Mouse (Mus musculus): Measurements from ENCODE around the gene Gm10073. TPM values are rescaled to one million over a fixed set of nuclear protein-coding genes. Genes with fewer than 3 reads are reported as not detected.
"Not testable (repeated sequence)": the region's sequence is repeated elsewhere in the genome, so short reads cannot be mapped to it uniquely, and the experiment has no call there.

Gm10073 gene
- polyA plus RNA-seq, 1 experiment from 2014 or later: 13.7 TPM

DNA sequence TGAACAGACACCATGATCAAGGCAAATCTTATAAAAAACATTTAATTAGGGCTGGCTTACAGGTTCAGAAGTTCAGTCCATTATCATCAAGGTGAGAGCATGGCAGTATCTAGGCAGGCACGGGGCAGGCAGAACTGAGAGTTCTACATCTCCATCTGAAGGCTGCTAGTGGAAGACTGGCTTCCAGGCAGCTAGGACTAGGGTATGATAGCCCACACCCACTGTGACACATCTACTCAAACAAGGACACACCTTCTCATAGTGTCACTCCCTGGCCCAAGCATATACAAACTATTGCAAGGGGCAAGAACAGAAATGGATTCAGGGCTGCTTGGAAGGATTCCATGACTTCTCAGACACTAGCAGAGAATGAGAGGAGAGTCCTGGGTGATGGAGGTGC, 1.1 kb downstream of the Gm10073 start:
- not testable (repeated sequence) for H3K9me3 ChIP-seq (ENCODE audit: control insufficient read depth, low read length); H3K4me1 ChIP-seq (ENCODE audit: control insufficient read depth, insufficient read depth, low read length); H3K4me2 ChIP-seq (ENCODE audit: low read depth, low read length); H3K27me3 ChIP-seq (replicated peaks; ENCODE audit: control insufficient read depth, insufficient read depth, low read length); H3K36me3 ChIP-seq (ENCODE audit: control insufficient read depth, insufficient read depth, low read length); H3K9ac ChIP-seq (ENCODE audit: low read depth, low read length); H3K27ac ChIP-seq (replicated peaks; ENCODE audit: low read depth, low read length); DNase-seq (ENCODE audit: low spot score); ATAC-seq (ENCODE audit: low read depth); H3K4me3 ChIP-seq (ENCODE audit: low read depth, low read length)
- WGBS: 75% methylated on average over 1 of the region's 1 CpGs

GRCm38 (mm10) chr8:106571551-106572172, 1.6 kb downstream of the Gm10073 start:
- Histone ChIP-seq H3K4me2 (ENCODE audit: low read depth, low read length) (no peak overlapping the region), H3K9ac (ENCODE audit: low read depth, low read length) (no peak overlapping the region), H3K27me3 (replicated peaks; ENCODE audit: control insufficient read depth, insufficient read depth, low read length) (no peaks in the 10 kb centered on the region), H3K4me3 (ENCODE audit: low read depth, low read length) (no peak overlapping the region), H3K27ac (replicated peaks; ENCODE audit: low read depth, low read length) (no peak overlapping the region), H3K4me1 (ENCODE audit: control insufficient read depth, insufficient read depth, low read length) (no peaks in the 10 kb centered on the region), H3K9me3 (ENCODE audit: control insufficient read depth, low read length) (no peaks in the 10 kb centered on the region), H3K36me3 (ENCODE audit: control insufficient read depth, insufficient read depth, low read length) (no peaks in the 10 kb centered on the region)
- 80% methylated on average over 5 of the region's 5 CpGs for WGBS
- ATAC-seq (ENCODE audit: low read depth) (no peak), DNase-seq (ENCODE audit: low spot score) (no peak)

- Histone ChIP-seq H3K36me3 (ENCODE audit: control insufficient read depth, insufficient read depth, low read length) (no peaks in the 10 kb centered on the region), H3K4me2 (ENCODE audit: low read depth, low read length) (no peak overlapping the region), H3K27me3 (replicated peaks; ENCODE audit: control insufficient read depth, insufficient read depth, low read length) (no peaks in the 10 kb centered on the region), H3K9ac (ENCODE audit: low read depth, low read length) (no peak overlapping the region), H3K4me1 (ENCODE audit: control insufficient read depth, insufficient read depth, low read length) (no peaks in the 10 kb centered on the region), H3K9me3 (ENCODE audit: control insufficient read depth, low read length) (no peaks in the 10 kb centered on the region), H3K27ac (replicated peaks; ENCODE audit: low read depth, low read length) (no peak overlapping the region), H3K4me3 (ENCODE audit: low read depth, low read length) (no peak overlapping the region)
- no peak for ATAC-seq (ENCODE audit: low read depth)
- WGBS: 77% methylated on average over 4 of the region's 4 CpGs
- no peak for DNase-seq (ENCODE audit: low spot score)
These were observed 2.9 kb downstream of the Gm10073 start for GRCm38 (mm10) chr8:106570386-106570785.

DNA sequence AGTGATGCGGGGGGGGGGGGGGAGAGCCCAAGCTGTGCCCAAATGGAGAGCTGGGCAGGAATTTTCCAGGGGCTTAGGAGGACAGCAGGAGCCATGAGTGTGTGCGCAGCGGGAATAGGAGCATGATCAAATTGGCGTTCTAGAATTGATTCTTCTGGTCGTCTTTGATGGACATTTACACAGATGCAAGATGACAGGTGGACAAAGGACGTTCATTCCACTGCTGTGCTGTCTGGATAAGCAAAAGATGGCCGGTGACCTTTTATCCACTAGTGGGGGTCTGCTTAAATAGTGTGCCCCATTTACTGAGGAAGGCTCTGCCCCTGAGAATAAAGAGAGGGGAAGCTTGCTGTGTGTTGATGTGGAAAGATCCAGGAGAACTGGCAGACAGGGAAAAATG, 4.3 kb downstream of the Gm10073 start:
- peak; percentile 64 for DNase-seq (ENCODE audit: low spot score)
- WGBS: 71% methylated on average over 6 of the region's 7 CpGs
- H3K27ac ChIP-seq (replicated peaks; ENCODE audit: low read depth, low read length): no peak overlapping the region
- H3K27me3 ChIP-seq (replicated peaks; ENCODE audit: control insufficient read depth, insufficient read depth, low read length): no peaks in the 10 kb centered on the region
- no peak overlapping the region for H3K4me3 ChIP-seq (ENCODE audit: low read depth, low read length)
- no peak overlapping the region for H3K9ac ChIP-seq (ENCODE audit: low read depth, low read length)
- H3K4me2 ChIP-seq (ENCODE audit: low read depth, low read length): no peak overlapping the region
- H3K4me1 ChIP-seq (ENCODE audit: control insufficient read depth, insufficient read depth, low read length): no peaks in the 10 kb centered on the region
- no peaks in the 10 kb centered on the region for H3K36me3 ChIP-seq (ENCODE audit: control insufficient read depth, insufficient read depth, low read length)
- ATAC-seq (ENCODE audit: low read depth): peak; percentile 55; the same call in 1 of the 2 replicates
- H3K9me3 ChIP-seq (ENCODE audit: control insufficient read depth, low read length): no peaks in the 10 kb centered on the region

DNA sequence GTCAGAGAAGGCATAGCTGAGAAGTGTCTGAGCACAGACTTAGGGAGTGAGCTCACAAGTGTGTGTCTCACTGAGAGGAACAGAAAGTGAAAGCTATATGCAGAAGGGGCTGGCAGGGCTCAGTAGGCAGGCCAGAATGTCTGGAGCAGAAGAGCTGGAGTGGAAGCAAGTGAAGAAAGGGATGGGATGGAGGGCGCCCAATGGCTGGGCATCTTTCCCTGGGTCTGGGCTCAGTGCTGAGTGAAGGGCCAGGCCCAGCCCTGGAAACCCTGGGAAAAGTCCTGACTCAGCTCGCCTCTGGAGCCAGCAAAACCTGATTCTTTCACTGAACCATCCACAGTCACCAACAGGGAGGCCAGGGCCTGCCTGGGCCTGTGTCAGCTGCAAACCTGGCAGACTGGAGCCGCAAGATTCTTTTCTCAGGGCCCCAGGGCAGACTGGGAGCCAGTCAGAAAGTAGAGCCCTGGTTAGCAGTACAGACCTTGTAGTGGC, 9.5 kb downstream of the Gm10073 start:
- no peak overlapping the region for H3K4me3 ChIP-seq (ENCODE audit: low read depth, low read length)
- no peaks in the 10 kb centered on the region for H3K9me3 ChIP-seq (ENCODE audit: control insufficient read depth, low read length)
- H3K4me1 ChIP-seq (ENCODE audit: control insufficient read depth, insufficient read depth, low read length): 0 out of 2 replicates have a peak, but pooled peaks cover 3% of the 10 kb centered on the region
- ATAC-seq (ENCODE audit: low read depth) (peak; percentile 90), DNase-seq (ENCODE audit: low spot score) (peak; percentile 85)
- peak overlapping the region; percentile 49; the same call in 1 of the 2 replicates for H3K27ac ChIP-seq (replicated peaks; ENCODE audit: low read depth, low read length)
- whole genome bisulfite sequencing: 62% methylated on average over 3 of the region's 3 CpGs
- H3K4me2 ChIP-seq (ENCODE audit: low read depth, low read length): no peak overlapping the region
- no peaks in the 10 kb centered on the region for H3K27me3 ChIP-seq (replicated peaks; ENCODE audit: control insufficient read depth, insufficient read depth, low read length)
- no peaks in the 10 kb centered on the region for H3K36me3 ChIP-seq (ENCODE audit: control insufficient read depth, insufficient read depth, low read length)
- no peak overlapping the region for H3K9ac ChIP-seq (ENCODE audit: low read depth, low read length)

- 0 out of 2 replicates have a peak, but pooled peaks cover 6% of the 10 kb centered on the region for H3K9me3 ChIP-seq (ENCODE audit: control insufficient read depth, low read length)
- H3K9ac ChIP-seq (ENCODE audit: low read depth, low read length): no peak overlapping the region
- H3K36me3 ChIP-seq (ENCODE audit: control insufficient read depth, insufficient read depth, low read length): peaks cover 7% of the 10 kb centered on the region; the same call in 1 of the 2 replicates
- WGBS: 27% methylated on average over 20 of the region's 21 CpGs
- no peak overlapping the region for H3K4me2 ChIP-seq (ENCODE audit: low read depth, low read length)
- H3K27ac ChIP-seq (replicated peaks; ENCODE audit: low read depth, low read length): no peak overlapping the region
- H3K4me1 ChIP-seq (ENCODE audit: control insufficient read depth, insufficient read depth, low read length): 0 out of 2 replicates have a peak, but pooled peaks cover 3% of the 10 kb centered on the region
- no peaks in the 10 kb centered on the region for H3K27me3 ChIP-seq (replicated peaks; ENCODE audit: control insufficient read depth, insufficient read depth, low read length)
- peak; percentile 86 for DNase-seq (ENCODE audit: low spot score)
- ATAC-seq (ENCODE audit: low read depth): peak; percentile 70
- H3K4me3 ChIP-seq (ENCODE audit: low read depth, low read length): no peak overlapping the region
These were observed 12.0 kb downstream of the Gm10073 start for GRCm38 (mm10) chr8:106561097-106561865.

GRCm38 (mm10) chr8:106559844-106560243, 13.4 kb downstream of the Gm10073 start:
- DNase-seq (ENCODE audit: low spot score) (no peak), ATAC-seq (ENCODE audit: low read depth) (no peak)
- 0 out of 2 replicates have a peak, but pooled peaks cover 6% of the 10 kb centered on the region for H3K9me3 ChIP-seq (ENCODE audit: control insufficient read depth, low read length)
- H3K9ac ChIP-seq (ENCODE audit: low read depth, low read length): no peak overlapping the region
- WGBS: 56% methylated on average over 9 of the region's 9 CpGs
- H3K4me3 ChIP-seq (ENCODE audit: low read depth, low read length): no peak overlapping the region
- H3K4me2 ChIP-seq (ENCODE audit: low read depth, low read length): no peak overlapping the region
- peaks cover 10% of the 10 kb centered on the region for H3K36me3 ChIP-seq (ENCODE audit: control insufficient read depth, insufficient read depth, low read length)
- H3K4me1 ChIP-seq (ENCODE audit: control insufficient read depth, insufficient read depth, low read length): 0 out of 2 replicates have a peak, but pooled peaks cover 3% of the 10 kb centered on the region
- H3K27ac ChIP-seq (replicated peaks; ENCODE audit: low read depth, low read length): no peak overlapping the region
- H3K27me3 ChIP-seq (replicated peaks; ENCODE audit: control insufficient read depth, insufficient read depth, low read length): no peaks in the 10 kb centered on the region

- Histone ChIP-seq H3K27ac (replicated peaks; ENCODE audit: low read depth, low read length) (no peak overlapping the region), H3K4me3 (ENCODE audit: low read depth, low read length) (no peak overlapping the region), H3K27me3 (replicated peaks; ENCODE audit: control insufficient read depth, insufficient read depth, low read length) (no peaks in the 10 kb centered on the region), H3K36me3 (ENCODE audit: control insufficient read depth, insufficient read depth, low read length) (peaks cover 30% of the 10 kb centered on the region), H3K9ac (ENCODE audit: low read depth, low read length) (no peak overlapping the region), H3K9me3 (ENCODE audit: control insufficient read depth, low read length) (0 out of 2 replicates have a peak, but pooled peaks cover 9% of the 10 kb centered on the region), H3K4me1 (ENCODE audit: control insufficient read depth, insufficient read depth, low read length) (0 out of 2 replicates have a peak, but pooled peaks cover under 1% of the 10 kb centered on the region), H3K4me2 (ENCODE audit: low read depth, low read length) (no peak overlapping the region)
- DNase-seq (ENCODE audit: low spot score) (no peak), ATAC-seq (ENCODE audit: low read depth) (no peak)
- WGBS: 73% methylated on average over 6 of the region's 7 CpGs
These were observed 17.1 kb downstream of the Gm10073 start for GRCm38 (mm10) chr8:106556068-106556645.

All from embryonic facial prominence, embryonic 14.5 days (tissue).